Mouse (Mus musculus) kidney, postnatal 25 days (tissue): ENCODE results near the gene Fstl5.
"Not testable (repeated sequence)": the region's sequence is repeated elsewhere in the genome, so short reads cannot be mapped to it uniquely, and the experiment has no call there.

Source experiments
- DNase-seq, 2 experiments: peaks; one replicate each; pipeline ENCODE4 v3.0.0; 2021; ENCODE audit warnings: mixed read lengths in 2 of 2

The Fstl5 gene

GRCm38 (mm10) chr3:76074060-76074707 lies at the start of gene Fstl5:
TSS of gene Fstl5 (plus strand) at chr3:76074270.
- DNase-seq = peak; percentile 45 to 68

GRCm38 (mm10) chr3:76025523-76025922 lies 48.5 kb upstream of the Fstl5 start:
- DNase-seq = no peak

DNA sequence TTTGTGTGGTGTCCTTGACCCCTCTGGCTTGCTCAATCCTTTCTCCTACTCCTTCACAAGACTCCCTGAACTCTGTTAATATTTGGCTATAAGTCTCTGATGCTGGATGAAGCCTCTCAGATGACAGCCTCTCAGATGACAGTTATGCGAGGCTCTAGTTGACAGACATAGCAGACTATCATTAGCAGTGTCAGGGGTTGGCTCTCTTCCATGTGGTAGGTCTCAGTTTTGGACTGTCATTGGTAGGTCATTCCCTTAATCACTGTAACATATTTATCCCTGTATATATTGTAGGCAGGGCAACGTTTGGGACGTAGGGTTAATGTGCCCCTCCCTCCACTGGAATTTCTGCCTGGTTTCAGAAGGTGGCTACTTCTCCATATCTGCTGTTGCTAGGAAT lies 22.9 kb upstream of the Fstl5 start:
- no peak for DNase-seq

DNA sequence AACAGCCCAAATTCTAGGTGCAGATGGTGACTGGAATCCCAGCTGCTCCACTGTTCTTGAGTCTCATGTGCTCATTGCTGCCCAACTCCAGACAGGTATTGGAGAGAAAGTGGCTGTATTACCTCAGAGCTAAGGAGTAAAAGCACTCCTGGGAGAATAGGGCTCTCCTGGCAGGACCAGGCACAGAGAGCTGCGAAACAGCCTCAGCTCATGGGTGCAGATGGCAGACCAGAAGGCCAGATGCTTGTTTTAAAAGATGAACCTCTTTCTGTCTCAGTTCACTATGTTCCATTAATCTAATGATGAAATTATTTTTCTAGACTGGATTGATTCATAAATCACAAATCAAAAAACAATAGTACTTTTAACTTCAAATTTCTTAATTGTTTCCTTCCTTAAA lies 12.1 kb upstream of the Fstl5 start:
- DNase-seq = no peak

DNA sequence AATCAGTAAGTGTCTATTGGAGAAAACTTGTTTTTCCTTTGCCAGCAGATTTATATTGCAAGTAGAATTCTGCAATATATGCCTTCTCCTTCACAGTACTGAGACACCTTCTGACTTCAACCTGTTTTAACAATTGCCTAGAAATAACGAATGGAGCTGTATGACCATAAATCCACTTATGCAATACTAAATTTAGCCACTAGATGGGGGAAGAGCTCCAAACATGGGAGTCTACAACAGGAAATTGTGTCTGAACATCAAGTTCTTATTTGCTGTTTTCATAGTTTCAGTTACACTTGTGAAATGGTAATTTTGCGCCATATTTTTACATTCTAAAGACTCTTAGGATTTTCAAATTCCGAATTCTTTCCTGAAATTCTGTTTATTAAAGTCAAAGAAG lies 6.2 kb upstream of the Fstl5 start:
- DNase-seq = no peak

DNA sequence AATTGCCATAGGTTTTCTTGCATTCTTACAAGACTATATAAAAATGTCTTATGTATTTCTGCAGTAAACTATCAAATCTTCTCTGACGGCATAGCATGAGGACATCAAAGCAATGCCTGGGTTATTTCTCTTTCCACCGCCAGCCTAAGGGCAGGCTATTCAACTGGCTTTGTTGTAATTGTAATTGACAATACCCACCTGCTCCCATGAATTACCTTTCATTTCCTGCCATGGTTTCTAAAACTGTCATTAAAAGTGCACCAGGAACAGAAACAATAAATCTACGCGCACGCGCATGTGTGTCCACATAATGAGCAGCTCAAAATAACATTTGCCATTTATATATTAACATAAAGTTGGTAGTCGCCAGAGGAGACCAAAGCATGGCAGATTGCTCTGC lies 1.2 kb upstream of the Fstl5 start:
- no peak for DNase-seq

GRCm38 (mm10) chr3:76140445-76140844 lies 66.4 kb downstream of the Fstl5 start:
- no peak for DNase-seq

DNA sequence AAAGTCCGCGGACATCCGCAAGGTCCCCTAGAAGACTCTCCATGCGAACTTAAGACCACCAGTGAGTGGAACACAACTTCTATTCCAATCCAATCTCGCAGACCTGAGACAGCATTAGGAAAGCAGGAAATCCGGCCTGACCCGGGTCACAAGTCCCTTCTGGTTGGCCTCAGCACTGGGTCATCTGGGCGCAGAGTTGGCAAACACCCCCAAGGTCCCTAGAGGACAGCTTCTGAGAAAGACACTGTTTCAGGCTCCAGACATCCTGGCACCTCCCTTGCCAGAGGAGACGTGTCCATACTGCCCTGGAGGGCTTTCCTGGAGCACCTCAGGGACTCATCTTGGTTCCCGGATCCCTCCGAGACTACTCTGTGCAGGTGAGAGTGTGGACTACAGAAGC lies 73.8 kb downstream of the Fstl5 start:
- peak in 1 of 2 experiments; percentile 26 for DNase-seq

- no peak for DNase-seq
These were observed 164.8 kb downstream of the Fstl5 start for GRCm38 (mm10) chr3:76238834-76239233.

- no peak for DNase-seq
These were observed 177.3 kb downstream of the Fstl5 start for GRCm38 (mm10) chr3:76251385-76251784.

DNA sequence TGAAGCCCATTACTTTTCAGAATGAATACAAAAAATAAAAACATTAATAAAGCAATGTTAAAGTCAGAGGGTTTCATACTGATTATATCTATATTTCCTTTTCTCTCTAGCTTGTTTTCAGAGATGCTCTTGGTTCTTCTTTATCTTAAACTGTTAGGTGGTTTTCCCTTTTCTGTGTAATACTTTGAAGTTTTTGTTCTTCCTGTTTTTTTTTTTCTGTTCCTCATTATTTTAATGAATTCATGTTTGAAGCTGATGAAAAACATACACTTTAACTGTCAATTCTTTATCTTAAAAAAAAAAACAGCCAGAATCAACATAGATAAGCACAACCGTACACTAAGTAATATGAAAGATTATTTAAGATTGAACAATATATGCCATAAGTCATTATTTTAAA lies 218.9 kb downstream of the Fstl5 start:
- DNase-seq = no peak

DNA sequence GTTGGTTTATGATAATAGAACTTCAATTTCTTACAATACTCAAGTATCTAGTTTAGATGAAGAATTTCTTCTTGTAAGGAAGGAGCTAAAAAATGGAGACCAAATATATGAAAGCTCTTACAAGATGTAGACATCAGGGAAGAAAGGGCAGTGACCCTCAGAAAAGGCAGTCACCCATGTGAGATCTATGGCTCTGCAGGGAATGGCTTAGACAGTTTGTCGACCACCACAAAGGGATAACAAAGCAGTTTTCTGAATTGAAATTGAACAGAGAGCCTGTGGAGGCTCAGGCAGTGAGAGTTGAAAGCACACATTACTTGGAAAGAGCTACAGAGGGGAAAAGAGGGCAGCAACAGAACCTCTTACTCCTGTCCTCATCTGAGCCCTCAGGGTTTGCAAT lies 220.3 kb downstream of the Fstl5 start:
- no peak for DNase-seq

DNA sequence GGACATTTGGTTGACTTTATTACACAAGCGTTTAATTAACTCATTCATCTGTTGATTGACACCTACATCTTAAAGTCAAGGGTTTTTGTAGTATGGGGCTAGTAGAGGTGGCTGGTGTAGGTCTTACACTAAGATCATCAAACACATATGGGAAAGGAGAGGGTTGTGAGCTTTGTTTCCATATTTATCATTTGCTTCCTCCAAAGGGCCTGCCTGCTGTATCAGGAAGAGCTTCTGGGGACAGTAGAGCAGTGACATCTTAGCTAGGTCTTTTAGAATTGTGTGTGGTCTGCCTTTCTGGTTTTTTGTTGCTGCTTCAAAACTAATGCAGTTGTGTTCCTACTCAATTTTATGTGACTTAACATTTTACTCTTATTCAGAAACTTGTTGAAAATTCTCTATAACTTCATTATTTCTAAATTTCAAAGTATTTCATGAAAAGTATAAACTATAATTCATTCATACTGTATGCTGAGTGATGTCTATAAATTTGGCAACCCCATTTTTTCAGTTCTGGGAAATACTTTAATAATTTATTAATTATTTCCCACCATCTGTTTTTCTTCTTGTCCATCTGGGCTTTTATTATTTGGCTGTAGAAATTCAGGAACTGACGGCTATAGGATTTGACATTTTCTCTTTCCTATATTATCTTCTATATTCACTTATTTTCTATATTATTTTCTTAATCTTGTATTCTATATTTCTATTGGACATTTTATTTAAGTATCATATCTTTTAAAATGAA lies 227.1 kb downstream of the Fstl5 start:
- DNase-seq = no peak

DNA sequence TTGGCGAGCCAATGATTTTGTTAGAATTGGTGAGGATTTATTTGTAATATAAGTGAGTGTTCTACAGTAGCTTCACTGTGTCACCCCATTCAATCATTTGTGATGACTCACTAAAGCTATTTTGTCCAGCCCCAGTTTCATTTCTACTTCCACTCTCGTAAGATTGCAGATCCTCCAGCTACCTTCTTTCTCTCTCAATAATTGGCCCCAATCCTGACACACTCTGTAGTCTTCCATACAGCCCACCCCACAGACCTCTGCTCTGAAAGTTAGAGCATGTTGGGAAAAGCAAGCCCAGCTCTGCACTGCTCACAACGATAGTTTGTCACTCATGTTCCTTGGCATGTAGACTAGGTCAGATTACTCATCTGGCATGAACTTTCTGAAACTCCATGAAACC lies 242.9 kb downstream of the Fstl5 start:
- no peak for DNase-seq

GRCm38 (mm10) chr3:76319531-76319930 lies 245.5 kb downstream of the Fstl5 start:
- DNase-seq = no peak

- DNase-seq = no peak
These were observed 248.4 kb downstream of the Fstl5 start for GRCm38 (mm10) chr3:76322431-76322830.

DNA sequence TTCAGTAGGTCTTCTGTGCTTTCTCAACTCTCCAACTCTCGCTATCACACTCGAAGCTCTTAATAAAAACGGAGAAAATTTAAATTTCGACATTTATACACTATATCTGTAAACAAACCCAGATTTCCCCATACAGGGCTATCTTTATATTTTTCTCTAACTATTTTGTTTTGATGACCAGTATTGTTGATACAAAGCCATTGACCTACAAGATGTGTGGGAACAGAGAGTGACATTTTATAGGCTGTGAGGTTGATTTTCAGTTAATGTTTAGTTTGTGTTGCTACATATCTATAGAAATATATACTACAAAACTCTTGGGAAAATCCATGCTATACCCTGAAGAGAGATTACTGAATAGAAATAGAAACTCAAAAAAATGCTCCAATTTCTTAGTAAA lies 262.9 kb downstream of the Fstl5 start:
- no peak for DNase-seq

GRCm38 (mm10) chr3:76367000-76367399 lies 292.9 kb downstream of the Fstl5 start:
- no peak for DNase-seq

GRCm38 (mm10) chr3:76369910-76370309 lies 295.8 kb downstream of the Fstl5 start:
- DNase-seq = no peak

DNA sequence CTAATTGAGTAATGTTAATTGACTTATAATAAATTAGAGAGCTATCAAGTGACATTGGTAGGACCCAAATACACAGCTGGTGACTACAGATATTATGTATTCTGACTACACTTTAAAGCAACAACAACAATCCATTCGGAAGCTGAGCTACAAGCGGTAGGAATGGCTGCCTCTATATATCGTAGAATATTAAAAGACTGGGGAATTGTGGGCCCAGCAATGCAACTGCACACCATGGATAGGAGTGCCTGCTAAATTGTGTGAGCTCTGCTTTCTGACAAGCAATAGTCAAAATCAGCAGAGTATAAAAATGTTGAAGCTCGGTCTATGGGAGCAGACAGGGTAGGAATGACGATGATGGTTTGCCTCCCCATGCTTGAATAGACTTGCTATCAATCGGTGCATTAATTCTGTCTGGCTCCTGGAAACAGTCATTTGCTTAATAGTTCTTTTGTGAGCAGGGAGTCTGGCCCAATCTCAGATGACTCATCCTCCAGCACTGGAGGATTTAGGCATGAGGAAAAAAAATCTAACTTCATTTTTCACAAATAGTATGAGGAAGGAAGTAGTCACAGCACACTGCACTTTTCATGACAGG lies 354.8 kb downstream of the Fstl5 start:
- no peak for DNase-seq

- DNase-seq = no peak
These were observed 393.3 kb downstream of the Fstl5 start for GRCm38 (mm10) chr3:76467229-76467874.

- DNase-seq = no peak
These were observed 394.1 kb downstream of the Fstl5 start for GRCm38 (mm10) chr3:76468147-76468546.

- DNase-seq = not testable (repeated sequence)
These were observed 433.8 kb downstream of the Fstl5 start for GRCm38 (mm10) chr3:76507891-76508290.

DNA sequence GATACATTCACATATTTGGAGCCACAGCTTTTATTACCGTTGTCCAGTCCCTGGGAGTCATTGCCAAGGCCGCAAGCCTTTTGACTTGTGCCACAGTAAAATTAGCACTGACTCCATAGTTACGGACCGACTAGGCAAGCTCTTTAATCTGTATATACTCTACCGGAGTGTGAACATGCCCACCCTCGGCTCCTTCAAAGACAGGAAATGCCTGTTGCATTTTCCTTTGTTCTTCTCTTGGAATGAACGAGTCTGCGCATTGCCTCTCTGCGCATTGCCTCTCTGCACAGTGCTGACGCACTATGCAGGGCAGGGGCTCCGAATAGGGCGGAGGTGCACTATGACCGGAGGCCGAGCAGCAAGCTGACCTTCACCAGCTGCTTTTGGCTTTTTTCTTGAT lies 434.7 kb downstream of the Fstl5 start:
- no peak for DNase-seq
